In genomic region chr6:50598560-50598959, GRCm38 (mm10) we compare ENCODE assay signal across 10 mouse cellular contexts. TPM values are rescaled to one million over a fixed set of nuclear protein-coding genes. Genes with fewer than 3 reads are reported as not detected.
DNase-seq lines count a peak whose midpoint lies in the region; TF ChIP-seq lines count a peak whose summit lies in the region.
"Had no signal": no experiment of that assay in that cellular context is flagged by ENCODE, and none has a peak within 500 bp of the region (broad histone marks: within the 10 kb centered on the region; RNA-seq: fewer than 3 reads in every experiment).

No protein-coding gene starts in this region.

- H3K4me3 ChIP-seq in lung, adult 2 months (replicated peaks; ENCODE audit: extremely low read depth, low read depth, low read length), result no peak overlapping the region

- TF ChIP-seq CTCF in lung, adult 2 months (IDR thresholded peaks at IDR 0.05; ENCODE audit: insufficient read depth, low read length), result no peak

- 19% methylated on average over 5 of the region's 5 CpGs for WGBS in lung, adult 2 months

- H3K4me1 ChIP-seq in lung, adult 2 months (ENCODE audit: control insufficient read depth, insufficient read depth, low read length), result 0 out of 2 replicates have a peak, but pooled peaks cover 3% of the 10 kb centered on the region

- intact Hi-C loops in left cerebral cortex, postnatal 14 days (cut with DNase I), result no loop called here
- intact Hi-C loops in left cerebral cortex, postnatal 36 days (cut with DNase I), result no loop called here

- no peak for TF ChIP-seq POLR2A in lung, adult 2 months (IDR thresholded peaks at IDR 0.05; ENCODE audit: borderline replicate concordance, extremely low read depth, low read depth, low read length)

- peak; percentile 11 to 49 for DNase-seq in adrenal gland, postnatal 36 days
- DNase-seq in adrenal gland, adult 2 months, result no peak
- DNase-seq in left cerebral cortex, postnatal 14 days (ENCODE audit: low spot score in 2 of 2), result peak; percentile 22 to 27
- no peak for DNase-seq in left cerebral cortex, postnatal 36 days (ENCODE audit: low spot score in 2 of 2)
- DNase-seq in cerebellum, postnatal 25 days, result peak; percentile 57 to 76
- peak; percentile 28 for DNase-seq in lung, adult 2 months
- no peak for DNase-seq in spleen, postnatal 10 days (ENCODE audit: low spot score in 2 of 2)
- no peak for DNase-seq in left cerebral cortex, adult 9 months (ENCODE audit: low spot score in 2 of 2)
- DNase-seq: B cell, adult 2 months had no signal

RNA-seq across cellular contexts. Expression of gene 4921507P07Rik, which starts 2.1 kb away (rescaled TPM):
- total RNA-seq in adrenal gland, postnatal 36 days (2021), result under 1 TPM; 0.33 to 0.36 TPM
- under 1 TPM; 0.20 to 0.48 TPM for total RNA-seq in adrenal gland, adult 2 months (2021)
- not detected in 2 replicates for polyA plus RNA-seq in adrenal gland, adult 2 months (2012; rRNA removed)
- under 1 TPM; 0.59 to 0.62 TPM for total RNA-seq in left cerebral cortex, postnatal 14 days (2021)
- total RNA-seq in left cerebral cortex, postnatal 36 days (2021), result under 1 TPM; 0.48 to 0.81 TPM
- polyA plus RNA-seq in lung, adult 2 months (2012; rRNA removed), result 0.32 and 0.34 TPM in 2 replicates

RNA-seq across cellular contexts. Expression of gene Cycs, which starts 32.2 kb away (rescaled TPM):
- total RNA-seq in adrenal gland, postnatal 36 days (2021), result 10 to 100 TPM; 49.4 to 55.5 TPM
- 10 to 100 TPM; 69.1 to 73.1 TPM for total RNA-seq in adrenal gland, adult 2 months (2021)
- polyA plus RNA-seq in adrenal gland, adult 2 months (2012; rRNA removed), result 0.24 and 0.29 TPM in 2 replicates
- total RNA-seq in left cerebral cortex, postnatal 14 days (2021), result 10 to 100 TPM; 49.1 to 49.6 TPM
- total RNA-seq in left cerebral cortex, postnatal 36 days (2021), result 10 to 100 TPM; 37.7 to 39.3 TPM
- polyA plus RNA-seq in lung, adult 2 months (2012; rRNA removed), result 1.9 and 4.0 TPM in 2 replicates

RNA-seq across cellular contexts. Expression of gene Npvf, which starts 55.7 kb away (rescaled TPM):
- not detected for total RNA-seq in adrenal gland, postnatal 36 days (2021)
- total RNA-seq in adrenal gland, adult 2 months (2021), result not detected
- polyA plus RNA-seq in adrenal gland, adult 2 months (2012; rRNA removed), result not detected in 2 replicates
- total RNA-seq in left cerebral cortex, postnatal 14 days (2021), result not detected
- not detected for total RNA-seq in left cerebral cortex, postnatal 36 days (2021)
- polyA plus RNA-seq in lung, adult 2 months (2012; rRNA removed), result not detected in 2 replicates
- total RNA-seq: megakaryocyte, adult 5-6 weeks had no signal

Comparison
In these comparisons a context has a peak if more than half of its experiments do, and no peak if none do; other contexts are left out.
1. DNase-seq: peak in adrenal gland, postnatal 36 days (2 of 2), left cerebral cortex, postnatal 14 days (2 of 2), cerebellum, postnatal 25 days (2 of 2) and lung, adult 2 months (single experiment); none in adrenal gland, adult 2 months (single experiment), left cerebral cortex, postnatal 36 days (0 of 2), spleen, postnatal 10 days (0 of 2) and left cerebral cortex, adult 9 months (0 of 2).